ENCODE assay signal across 8 mouse cellular contexts in the genomic region with DNA sequence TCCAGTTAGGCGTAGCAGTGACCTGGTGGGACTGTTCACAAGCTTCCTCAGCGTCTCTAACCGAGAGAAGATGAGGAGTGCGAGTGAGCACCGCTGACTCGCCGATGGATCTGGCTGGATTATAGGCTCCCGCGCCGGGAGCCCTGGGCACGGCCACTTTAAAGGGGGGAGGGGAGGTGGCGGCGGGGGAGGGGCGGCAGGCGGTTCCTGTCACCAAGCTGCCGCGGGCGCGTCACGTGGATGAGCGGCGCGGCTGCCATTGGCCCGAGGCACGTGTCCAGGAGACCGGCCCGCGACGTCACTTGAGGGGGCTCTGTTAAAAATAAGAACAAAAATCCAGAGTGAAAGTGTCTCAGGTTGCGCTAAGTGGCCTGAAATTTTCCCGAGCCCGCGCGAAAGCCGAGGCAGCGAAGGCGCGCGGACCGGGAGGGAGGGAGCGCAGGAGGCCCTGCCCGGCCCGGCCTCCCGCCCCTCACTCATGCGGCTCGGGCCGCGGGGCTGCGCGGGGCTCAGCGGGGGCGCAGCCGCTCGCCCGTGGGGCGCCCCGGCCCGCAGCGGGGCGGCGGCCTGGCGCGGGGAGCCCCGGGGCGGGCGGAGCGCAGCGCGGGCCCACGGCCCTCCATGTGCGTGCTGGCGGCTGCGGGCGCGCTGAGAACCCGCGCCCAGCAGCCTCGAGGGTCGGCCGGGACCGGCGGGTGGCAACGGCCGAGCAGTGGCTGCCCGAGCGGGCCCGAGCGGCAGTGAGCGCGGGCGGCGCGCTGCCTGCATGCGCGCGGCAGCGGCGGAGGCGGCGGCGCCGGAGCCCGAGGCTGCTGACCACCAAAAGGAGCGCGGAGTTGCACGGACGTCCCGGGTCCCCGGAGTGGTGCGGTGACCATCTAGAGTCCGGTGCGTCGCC. TPM values are rescaled to one million over a fixed set of nuclear protein-coding genes. Genes with fewer than 3 reads are reported as not detected.
DNase-seq lines count a peak whose midpoint lies in the region; ATAC-seq and TF ChIP-seq lines count a peak whose summit lies in the region.

A gene (plus strand): TSS at position 337 of the 898 bp plus-strand sequence.

- TF ChIP-seq CTCF in E14TG2a.4 (conservative IDR thresholded peaks at IDR 0.05; ENCODE audit: low read length): no peak

- peaks cover 3% of the 10 kb centered on the region; the same call in 1 of the 2 replicates for H3K9me3 ChIP-seq in E14TG2a.4 (ENCODE audit: low read length)
- no peaks in the 10 kb centered on the region for H3K9me3 ChIP-seq in embryonic facial prominence, embryonic 11.5 days (replicated peaks; ENCODE audit: control insufficient read depth, low read length)
- no peaks in the 10 kb centered on the region for H3K9me3 ChIP-seq in heart, embryonic 16.5 days (replicated peaks; ENCODE audit: control insufficient read depth, low read length)

- peak within 1 kb of the TSS; percentile 79 for H3K4me2 ChIP-seq in embryonic facial prominence, embryonic 11.5 days (ENCODE audit: low read depth, low read length)
- H3K4me2 ChIP-seq in heart, embryonic 16.5 days (ENCODE audit: low read depth, low read length): peak within 1 kb of the TSS; percentile 73

- H3K9ac ChIP-seq in embryonic facial prominence, embryonic 11.5 days (replicated peaks; ENCODE audit: low read length): peak within 1 kb of the TSS; percentile 23
- H3K9ac ChIP-seq in heart, embryonic 16.5 days (ENCODE audit: low read length): no peak within 1 kb of the TSS; the same call in 1 of the 2 replicates

- no peak within 1 kb of the TSS for H3K27ac ChIP-seq in embryonic facial prominence, embryonic 11.5 days (replicated peaks; ENCODE audit: low read depth, low read length)
- no peak within 1 kb of the TSS for H3K27ac ChIP-seq in heart, embryonic 16.5 days (ENCODE audit: low read length)

- peaks cover 88% of the 10 kb centered on the region for H3K27me3 ChIP-seq in E14TG2a.4 (ENCODE audit: insufficient read depth, low read length)
- H3K27me3 ChIP-seq in embryonic facial prominence, embryonic 11.5 days (ENCODE audit: control insufficient read depth, insufficient read depth, low read length): peaks cover 73% of the 10 kb centered on the region
- H3K27me3 ChIP-seq in heart, embryonic 16.5 days (ENCODE audit: control insufficient read depth, insufficient read depth, low read length): peaks cover 83% of the 10 kb centered on the region

- peaks cover 54% of the 10 kb centered on the region for H3K4me1 ChIP-seq in E14TG2a.4 (replicated peaks; ENCODE audit: low read depth, low read length)
- H3K4me1 ChIP-seq in embryonic facial prominence, embryonic 11.5 days (ENCODE audit: control insufficient read depth, insufficient read depth, low read length): peaks cover 7% of the 10 kb centered on the region
- peaks cover 10% of the 10 kb centered on the region for H3K4me1 ChIP-seq in heart, embryonic 16.5 days (ENCODE audit: control insufficient read depth, insufficient read depth, low read length)

- peak within 1 kb of the TSS; percentile 79 for H3K4me3 ChIP-seq in E14TG2a.4 (replicated peaks; ENCODE audit: low read length)
- H3K4me3 ChIP-seq in embryonic facial prominence, embryonic 11.5 days (ENCODE audit: low read depth, low read length): peak within 1 kb of the TSS; percentile 36
- H3K4me3 ChIP-seq in heart, embryonic 16.5 days (ENCODE audit: low read length): peak within 1 kb of the TSS; percentile 55

- no peaks in the 10 kb centered on the region for H3K36me3 ChIP-seq in E14TG2a.4 (ENCODE audit: insufficient read depth, low read length)
- H3K36me3 ChIP-seq in embryonic facial prominence, embryonic 11.5 days (replicated peaks; ENCODE audit: control insufficient read depth, insufficient read depth, low read depth, low read length): no peaks in the 10 kb centered on the region
- H3K36me3 ChIP-seq in heart, embryonic 16.5 days (ENCODE audit: control insufficient read depth, insufficient read depth): no peaks in the 10 kb centered on the region

- DNase-seq in adrenal gland, adult 8-10 months: peak; percentile 18
- peak; percentile 83 for DNase-seq in embryonic facial prominence, embryonic 11.5 days (ENCODE audit: low spot score)
- peak; percentile 31 to 58 for DNase-seq in kidney, postnatal 36 days
- peak; percentile 14 for DNase-seq in lung, postnatal 36 days
- no peak for DNase-seq in MN1 (ENCODE audit: low spot score)

- peak; percentile 61 for ATAC-seq in embryonic facial prominence, embryonic 11.5 days (replicated peaks; ENCODE audit: insufficient number of reproducible peaks, low FRiP score, low TSS enrichment, low read depth)
- peak; percentile 56; the same call in 1 of the 2 replicates for ATAC-seq in heart, embryonic 16.5 days (replicated peaks; ENCODE audit: extremely low read depth, insufficient read depth, low FRiP score)
- no peak for ATAC-seq in granulocyte monocyte progenitor cell, adult 5-6 weeks (replicated peaks; ENCODE audit: poor library complexity, severe bottlenecking)

- under 1% methylated on average over 75 of the region's 113 CpGs for WGBS in embryonic facial prominence, embryonic 11.5 days
- under 1% methylated on average over 107 of the region's 113 CpGs for WGBS in heart, embryonic 16.5 days

RNA-seq across cellular contexts. Expression of the gene that starts here (rescaled TPM):
- under 1 TPM in 2 of 4 experiments, not detected in 2; 0.38 to 0.41 TPM for total RNA-seq in adrenal gland, adult 8-10 months (2022)
- 0.22 TPM in 1 of 2 replicates, not detected in the other for polyA plus RNA-seq in embryonic facial prominence, embryonic 11.5 days (2014; fragmentation: Nextera tagmentation; extraction: Ambion mirVana)
- polyA plus RNA-seq in heart, embryonic 16.5 days (2015; fragmentation: Nextera tagmentation; extraction: Ambion mirVana): not detected in 2 replicates
- not detected in 2 replicates for total RNA-seq in granulocyte monocyte progenitor cell, adult 5-6 weeks (2014; fragmentation: Nextera tagmentation)
- total RNA-seq in granulocyte monocyte progenitor cell, adult 5-6 weeks (2017): not detected in 2 replicates

Comparison
In these comparisons a context has a peak if more than half of its experiments do, and no peak if none do; other contexts are left out.
1. Peak in DNase-seq in adrenal gland, adult 8-10 months; RNA of the gene not detected or under 1 TPM.
2. Peak in DNase-seq, ATAC-seq, H3K4me3 ChIP-seq, H3K9ac ChIP-seq and H3K4me2 ChIP-seq in embryonic facial prominence, embryonic 11.5 days; RNA of the gene not detected or under 1 TPM.
3. Peak in ATAC-seq, H3K4me3 ChIP-seq and H3K4me2 ChIP-seq in heart, embryonic 16.5 days; RNA of the gene not detected or under 1 TPM.